Mouse (Mus musculus) lung, postnatal 0 days (tissue): ENCODE measurements around the gene Adipoq. TPM values are rescaled to one million over a fixed set of nuclear protein-coding genes. Genes with fewer than 3 reads are reported as not detected.
"Not testable (repeated sequence)": the region's sequence is repeated elsewhere in the genome, so short reads cannot be mapped to it uniquely, and the experiment has no call there.

ENCODE experiments used
- ATAC-seq: fragments of 200-750 bp; cut with Nextera tagmentation; 2 replicates; pipeline ENCODE4 v1.8.0; 2017; ENCODE audit warnings: moderate library complexity
- DNase-seq: peaks from one replicate; pipeline ENCODE4 v3.0.0-alpha.2; 2016; ENCODE audit warnings: low spot score
- H3K27ac ChIP-seq: fragments of 300-500 bp; sonication (generic); 2 replicates; pipeline ENCODE4 v1.5.1; 2014; ENCODE audit warnings: antibody characterized with exemption, mild to moderate bottlenecking, low read length, mixed read lengths
- H3K27me3 ChIP-seq: fragments of 300-500 bp; sonication (generic); replicated peaks from 2 replicates; pipeline ENCODE4 v1.6.1; 2014; ENCODE audit warnings: low read length, mixed read lengths; ENCODE audit not compliant: insufficient read depth
- H3K36me3 ChIP-seq: fragments of 300-500 bp; sonication (generic); 2 replicates; pipeline ENCODE4 v1.6.1; 2014; ENCODE audit warnings: low read length, mixed read lengths; ENCODE audit not compliant: insufficient read depth
- H3K4me1 ChIP-seq: fragments of 300-500 bp; sonication (generic); 2 replicates; pipeline ENCODE4 v1.6.1; 2014; ENCODE audit warnings: antibody characterized with exemption, low read depth, low read length, mixed read lengths; ENCODE audit not compliant: insufficient read depth
- H3K4me2 ChIP-seq: fragments of 300-500 bp; sonication (generic); replicated peaks from 2 replicates; pipeline ENCODE4 v1.6.1; 2014; ENCODE audit warnings: low read depth, mild to moderate bottlenecking, low read length, moderate library complexity, mixed read lengths
- H3K4me3 ChIP-seq: fragments of 300-500 bp; sonication (generic); 2 replicates; pipeline ENCODE4 v1.5.1; 2014; ENCODE audit warnings: low read depth, low read length
- H3K9ac ChIP-seq: fragments of 300-500 bp; sonication (generic); replicated peaks from 2 replicates; pipeline ENCODE4 v1.6.1; 2014; ENCODE audit warnings: low read depth, mild to moderate bottlenecking
- H3K9me3 ChIP-seq: fragments of 300-500 bp; sonication (generic); 2 replicates; pipeline ENCODE4 v1.6.1; 2016; ENCODE audit warnings: low read length, mixed read lengths
- CTCF ChIP-seq: IDR thresholded peaks from 2 replicates; pipeline ENCODE4 v1.5.1; 2016; ENCODE audit warnings: antibody characterized with exemption, mild to moderate bottlenecking
- EP300 ChIP-seq: IDR thresholded peaks from 2 replicates; pipeline ENCODE4 v1.6.1; 2016; ENCODE audit warnings: antibody characterized with exemption, mild to moderate bottlenecking, control low read depth
- WGBS: fragments of 180-500 bp; shearing (Covaris S2); extraction: QIAGEN DNeasy Blood & Tissue Kit; methylation state at CpG from one replicate; pipeline ENCODE4 v1.1.7; 2014; 5-methylcytosine and 5-hydroxymethylcytosine counted together
- polyA plus RNA-seq: library from polyadenylated mRNA; unstranded; fragments of >200 nt; fragmentation: Nextera tagmentation; extraction: Ambion mirVana; gene quantifications from 2 replicates; pipeline ENCODE4 v1.2.1, GENCODE M21; 2015

Gene Adipoq
- polyA plus RNA-seq, 1 experiment from 2014 or later = not detected

DNA sequence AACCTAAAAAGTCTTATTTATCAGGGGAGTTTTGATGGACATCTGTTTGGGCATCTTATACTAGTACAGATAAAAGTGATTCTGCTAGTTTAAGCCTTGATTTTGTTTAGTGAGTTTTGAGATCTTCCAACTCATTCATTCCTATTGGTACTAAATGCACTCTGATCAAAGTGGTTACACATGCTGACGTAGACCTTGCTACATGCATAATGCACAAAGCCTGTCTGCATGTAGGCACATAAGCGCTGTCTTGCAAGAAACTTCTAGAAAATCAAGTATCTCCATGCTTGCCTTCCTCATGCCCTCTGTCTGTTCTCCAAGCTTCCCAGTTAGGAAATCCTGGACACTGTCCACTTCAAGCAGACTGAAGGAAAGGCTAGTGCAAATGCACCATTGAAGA is 31.5 kb downstream of the Adipoq start:
- no peaks in the 10 kb centered on the region for H3K27me3 ChIP-seq
- no peaks in the 10 kb centered on the region for H3K36me3 ChIP-seq
- DNase-seq (no peak), ATAC-seq (no peak)
- no peaks in the 10 kb centered on the region for H3K9me3 ChIP-seq
- H3K9ac ChIP-seq = no peak overlapping the region
- TF ChIP-seq CTCF (no peak), EP300 (no peak)
- no peak overlapping the region for H3K4me3 ChIP-seq
- H3K27ac ChIP-seq = no peak overlapping the region
- WGBS = 93% methylated on average over 2 of the region's 2 CpGs
- no peaks in the 10 kb centered on the region for H3K4me1 ChIP-seq
- H3K4me2 ChIP-seq = no peak overlapping the region

DNA sequence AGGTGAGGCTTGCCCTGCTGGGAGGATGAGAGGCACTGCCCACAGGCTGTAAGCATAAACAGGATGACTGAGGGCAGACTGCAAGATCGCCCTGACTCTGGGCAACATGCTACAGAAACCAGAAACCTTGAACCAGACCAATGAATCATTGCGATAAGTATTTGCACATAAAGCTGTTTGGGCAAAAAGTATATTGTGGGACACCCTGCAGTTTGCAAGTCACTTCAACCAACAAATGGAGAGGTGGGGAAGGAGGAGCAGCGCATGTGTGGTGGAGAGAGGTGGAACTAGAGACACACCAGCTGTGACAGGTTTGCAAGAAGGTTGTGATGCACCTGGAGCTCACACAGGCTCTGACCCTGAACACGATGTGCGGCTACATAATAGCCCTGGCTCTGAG is 32.5 kb downstream of the Adipoq start:
- 86% methylated on average over 5 of the region's 5 CpGs for WGBS
- TF ChIP-seq EP300 (no peak), CTCF (no peak)
- ATAC-seq = no peak
- Histone ChIP-seq H3K4me1 (no peaks in the 10 kb centered on the region), H3K4me2 (no peak overlapping the region), H3K27ac (no peak overlapping the region), H3K9me3 (no peaks in the 10 kb centered on the region), H3K9ac (no peak overlapping the region), H3K4me3 (no peak overlapping the region), H3K36me3 (no peaks in the 10 kb centered on the region), H3K27me3 (no peaks in the 10 kb centered on the region)
- DNase-seq = no peak

DNA sequence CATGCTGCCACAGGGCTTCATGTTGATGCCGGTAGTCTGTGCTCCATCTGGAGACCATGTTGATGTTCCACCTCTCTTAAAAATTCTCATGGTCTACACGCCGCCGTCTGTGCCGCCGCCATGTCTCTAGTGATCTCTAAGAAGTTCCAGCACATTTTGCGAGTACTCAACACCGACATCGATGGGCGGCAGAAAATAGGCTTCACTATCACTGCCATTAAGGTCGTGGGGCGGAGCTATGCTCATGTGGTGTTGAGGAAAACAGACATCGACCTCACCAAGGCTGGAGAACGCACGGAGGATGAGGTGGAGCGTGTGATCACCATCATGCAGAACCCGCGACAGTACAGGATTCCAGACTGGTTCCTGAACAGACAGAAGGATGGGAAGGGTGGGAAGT is 33.1 kb downstream of the Adipoq start:
- H3K27me3 ChIP-seq, H3K36me3 ChIP-seq, H3K4me2 ChIP-seq, H3K4me3 ChIP-seq, H3K4me1 ChIP-seq, H3K9ac ChIP-seq, H3K9me3 ChIP-seq, DNase-seq, H3K27ac ChIP-seq, ATAC-seq: not testable (repeated sequence)
- 91% methylated on average over 18 of the region's 18 CpGs for WGBS

DNA sequence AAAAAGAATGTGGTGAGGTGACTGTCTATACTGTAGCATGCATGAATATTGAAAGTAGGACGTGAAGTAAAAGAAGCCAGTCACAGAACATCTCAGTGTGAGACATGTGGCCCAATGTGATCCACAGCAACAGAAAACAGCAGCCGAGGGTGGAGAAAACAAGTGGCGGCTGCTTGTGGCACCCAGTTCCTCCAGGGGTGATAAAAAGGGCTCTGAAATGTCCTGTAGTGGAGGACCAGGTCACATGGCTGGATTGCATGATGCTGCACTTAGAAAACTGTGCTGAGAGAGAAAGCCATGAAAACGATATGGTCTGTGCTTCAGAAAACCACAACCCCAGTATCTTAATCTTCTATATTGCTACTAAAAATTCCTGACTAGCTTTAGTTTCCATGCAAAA is 34.7 kb downstream of the Adipoq start:
- Histone ChIP-seq H3K4me2 (no peak overlapping the region), H3K27me3 (no peaks in the 10 kb centered on the region), H3K36me3 (no peaks in the 10 kb centered on the region), H3K9ac (no peak overlapping the region), H3K9me3 (no peaks in the 10 kb centered on the region), H3K27ac (no peak overlapping the region), H3K4me1 (no peaks in the 10 kb centered on the region), H3K4me3 (no peak overlapping the region)
- TF ChIP-seq EP300 = no peak
- no peak for ATAC-seq
- no peak for DNase-seq
- 60% methylated on average over 4 of the region's 4 CpGs for WGBS

DNA sequence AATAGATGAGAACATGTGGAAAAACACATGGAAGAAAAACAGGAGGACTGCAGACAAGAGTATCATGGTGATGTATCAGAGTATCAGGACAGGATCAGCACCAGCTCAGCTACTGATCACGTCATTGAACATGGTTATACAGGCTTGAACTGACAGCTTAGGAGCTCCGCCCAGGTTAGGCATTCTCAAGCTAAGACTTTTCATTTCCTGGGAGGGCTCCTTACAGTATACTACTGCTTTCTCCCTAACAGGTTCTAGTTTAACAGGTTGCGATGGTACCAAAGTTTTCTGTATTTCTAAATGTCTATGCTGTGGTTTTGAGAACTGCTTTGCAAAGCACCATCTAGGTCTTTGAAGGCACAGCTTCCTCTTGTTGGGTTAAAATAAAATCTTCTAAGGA is 35.2 kb downstream of the Adipoq start:
- no peak overlapping the region for H3K4me2 ChIP-seq
- H3K9me3 ChIP-seq = no peaks in the 10 kb centered on the region
- DNase-seq (no peak), ATAC-seq (no peak)
- whole genome bisulfite sequencing = 67% methylated on average over 3 of the region's 3 CpGs
- no peak overlapping the region for H3K27ac ChIP-seq
- no peaks in the 10 kb centered on the region for H3K4me1 ChIP-seq
- H3K9ac ChIP-seq = no peak overlapping the region
- no peaks in the 10 kb centered on the region for H3K27me3 ChIP-seq
- H3K36me3 ChIP-seq = no peaks in the 10 kb centered on the region
- TF ChIP-seq CTCF = no peak
- no peak for TF ChIP-seq EP300
- H3K4me3 ChIP-seq = no peak overlapping the region

DNA sequence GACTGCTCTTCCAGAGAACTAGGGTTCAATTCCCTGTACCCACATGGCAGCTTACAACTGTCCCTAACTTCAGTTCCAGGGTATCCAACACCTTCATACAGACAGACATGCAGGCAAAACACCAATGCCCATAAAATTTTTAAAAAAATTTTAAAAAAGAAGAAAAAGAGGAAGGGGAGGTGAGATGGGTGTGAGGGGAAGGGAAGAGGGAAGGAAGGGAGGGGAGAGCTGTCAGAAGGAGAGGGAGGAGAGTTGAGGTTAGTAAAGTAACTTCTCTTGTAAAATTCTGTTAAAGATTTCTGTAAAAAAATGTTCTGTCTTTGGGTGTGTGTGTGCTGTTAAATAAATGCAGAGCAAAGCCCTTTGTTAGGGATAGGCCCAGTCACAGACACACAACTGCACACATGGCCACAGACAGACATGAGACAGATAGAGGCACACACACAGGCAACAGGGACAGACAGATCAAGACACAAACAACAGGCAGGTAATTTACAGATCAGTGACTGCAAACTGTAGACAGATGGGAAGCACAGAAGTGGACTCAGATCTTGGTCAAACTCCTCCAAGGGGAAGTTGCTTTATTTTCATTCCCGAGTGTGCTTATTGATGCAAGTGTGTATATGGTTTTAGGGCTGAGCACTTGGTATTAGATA is 35.7 kb downstream of the Adipoq start:
- H3K4me2 ChIP-seq = no peak overlapping the region
- no peak for ATAC-seq
- H3K4me1 ChIP-seq = no peaks in the 10 kb centered on the region
- H3K27ac ChIP-seq = no peak overlapping the region
- DNase-seq = no peak
- no peaks in the 10 kb centered on the region for H3K36me3 ChIP-seq
- H3K4me3 ChIP-seq = no peak overlapping the region
- H3K27me3 ChIP-seq = no peaks in the 10 kb centered on the region
- H3K9me3 ChIP-seq = no peaks in the 10 kb centered on the region
- TF ChIP-seq EP300 (no peak), CTCF (no peak)
- H3K9ac ChIP-seq = no peak overlapping the region
- 79% methylated on average over 1 of the region's 1 CpGs for WGBS

DNA sequence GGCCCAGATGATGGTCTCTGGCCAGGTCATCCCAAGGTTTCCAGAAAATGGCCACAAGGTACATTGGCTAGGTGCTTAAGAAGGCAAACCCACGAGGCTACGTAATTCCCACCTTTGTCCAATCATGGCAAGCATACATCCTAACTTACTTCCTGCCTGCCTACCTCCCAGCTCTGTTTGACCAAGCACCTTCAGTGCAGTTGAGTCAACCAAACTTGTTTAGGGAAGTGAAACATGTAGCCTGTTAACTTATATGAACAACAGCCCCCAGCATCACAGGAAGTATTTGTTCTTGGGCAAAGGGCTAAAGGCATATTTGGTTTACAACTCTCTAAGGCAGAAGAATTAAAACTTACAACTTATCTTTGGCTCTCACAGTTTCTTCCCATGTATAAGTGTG is 39.5 kb downstream of the Adipoq start:
- 76% methylated on average over 2 of the region's 2 CpGs for WGBS
- no peak overlapping the region for H3K4me3 ChIP-seq
- DNase-seq = no peak
- H3K4me2 ChIP-seq = no peak overlapping the region
- no peaks in the 10 kb centered on the region for H3K4me1 ChIP-seq
- TF ChIP-seq CTCF = no peak
- no peak for TF ChIP-seq EP300
- no peaks in the 10 kb centered on the region for H3K9me3 ChIP-seq
- no peaks in the 10 kb centered on the region for H3K36me3 ChIP-seq
- ATAC-seq = no peak
- H3K9ac ChIP-seq = no peak overlapping the region
- no peaks in the 10 kb centered on the region for H3K27me3 ChIP-seq
- H3K27ac ChIP-seq = no peak overlapping the region
